Mouse (Mus musculus) brown adipose tissue, adult 24 weeks (tissue): ENCODE measurements around the gene Marc2. TPM values are rescaled to one million over a fixed set of nuclear protein-coding genes. Genes with fewer than 3 reads are reported as not detected.

Experiments
- H3K27ac ChIP-seq: fragments of 200-500 bp; replicated peaks from 2 replicates; pipeline ENCODE4 v1.5.1; 2012; ENCODE audit warnings: low read depth, mild to moderate bottlenecking, low read length
- H3K4me1 ChIP-seq: fragments of 200-500 bp; 2 replicates; pipeline ENCODE4 v1.6.1; 2012; ENCODE audit warnings: low read length, mixed read lengths; ENCODE audit not compliant: control insufficient read depth, insufficient read depth, insufficient read length
- H3K4me3 ChIP-seq: fragments of 200-500 bp; 2 replicates; pipeline ENCODE4 v1.5.1; 2012; ENCODE audit warnings: low read depth, mild to moderate bottlenecking, low read length, moderate library complexity; ENCODE audit not compliant: insufficient read depth
- polyA plus RNA-seq: library from polyadenylated mRNA; stranded (reverse); fragments of >200 nt; gene quantifications from 2 replicates; pipeline ENCODE4 v1.2.4, GENCODE M21; 2012; ENCODE audit not compliant: missing spikeins, insufficient read depth, insufficient read length

The Marc2 gene
- polyA plus RNA-seq, 1 experiment: 234 TPM

DNA sequence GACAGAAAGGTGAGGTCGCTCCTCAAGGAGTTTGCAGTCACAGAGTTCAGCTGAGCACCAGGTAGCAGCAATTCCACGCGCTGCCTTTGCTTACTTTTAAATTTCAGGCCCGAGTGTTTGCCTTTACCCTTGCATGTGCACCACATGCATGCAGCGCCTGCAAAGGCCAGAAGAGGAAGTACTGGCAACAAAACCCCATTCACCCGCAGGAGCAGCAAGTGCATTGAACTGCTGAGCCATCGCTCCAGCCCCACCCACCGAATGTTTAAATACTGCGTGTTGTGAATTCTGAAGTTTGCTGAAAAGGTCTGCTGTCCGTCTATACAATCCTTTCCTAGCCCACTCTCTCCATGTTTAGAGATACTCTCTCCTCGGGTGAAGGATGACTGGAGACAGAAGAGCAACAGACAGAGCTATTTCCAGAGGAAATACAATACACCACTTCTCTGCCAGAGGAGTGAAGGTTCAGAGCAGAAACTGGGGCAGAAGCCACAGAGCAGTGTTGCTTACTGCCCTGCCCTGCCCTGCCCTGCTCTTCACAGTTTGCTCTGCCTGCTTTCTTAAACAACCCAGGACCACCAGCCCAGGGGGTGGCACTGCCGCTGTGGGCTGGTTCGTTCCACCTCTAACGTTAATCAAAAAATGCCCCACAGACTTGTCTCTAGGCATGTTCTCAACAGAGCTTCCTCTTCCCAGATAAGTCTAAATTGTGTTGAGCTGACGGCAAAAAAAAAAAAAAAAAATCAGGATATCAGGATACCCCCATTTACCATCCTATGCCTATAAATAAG lies 38.4 kb downstream of the Marc2 start:
- H3K4me3 ChIP-seq: no peak overlapping the region; the same call in 1 of the 2 replicates
- H3K27ac ChIP-seq: peak overlapping the region; percentile 87

DNA sequence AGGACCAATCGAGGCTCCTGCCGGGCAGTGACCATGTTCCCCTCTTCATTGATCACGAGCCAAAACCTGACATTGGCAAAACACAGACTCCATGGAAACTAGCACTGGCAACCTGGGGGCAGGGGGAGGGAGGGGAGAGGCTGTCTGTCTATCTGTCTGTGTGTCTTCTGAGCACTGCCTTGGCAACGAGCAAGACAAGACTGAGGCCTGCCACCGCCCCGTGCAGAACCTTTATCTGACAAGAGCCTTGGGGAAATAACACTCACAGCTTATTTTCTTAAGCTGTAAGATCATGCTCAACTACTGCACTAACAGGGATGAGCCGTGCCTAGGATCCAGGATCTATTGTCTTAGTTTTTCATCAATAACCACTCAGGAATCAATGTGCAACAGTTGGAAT lies 39.1 kb downstream of the Marc2 start:
- no peak overlapping the region for H3K4me3 ChIP-seq
- H3K27ac ChIP-seq: no peak overlapping the region
- H3K4me1 ChIP-seq: peaks cover 21% of the 10 kb centered on the region

More for the DNA sequence above, 38.4 kb downstream of the Marc2 start:
- H3K4me1 ChIP-seq: peaks cover 21% of the 10 kb centered on the region

DNA sequence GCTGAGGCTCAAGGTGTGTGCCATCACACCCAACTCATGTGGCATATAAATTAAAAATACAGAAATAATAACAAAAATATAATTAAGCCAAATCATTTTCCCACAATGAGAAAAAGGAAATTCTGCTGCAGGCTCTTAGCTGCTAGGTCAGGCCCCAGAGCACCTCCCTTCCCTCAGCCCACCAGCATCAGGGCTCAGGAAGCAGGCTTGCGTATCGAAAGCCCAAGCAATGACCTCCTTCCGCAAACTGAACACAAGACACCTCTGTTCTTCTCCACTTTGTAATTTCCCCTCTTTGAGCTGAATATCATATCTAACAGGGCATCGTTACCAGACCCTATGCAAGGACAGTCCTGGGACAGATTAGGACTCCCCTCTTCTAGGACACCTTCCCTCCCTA lies 40.5 kb downstream of the Marc2 start:
- H3K27ac ChIP-seq: no peak overlapping the region
- no peak overlapping the region for H3K4me3 ChIP-seq
- H3K4me1 ChIP-seq: peaks cover 21% of the 10 kb centered on the region

DNA sequence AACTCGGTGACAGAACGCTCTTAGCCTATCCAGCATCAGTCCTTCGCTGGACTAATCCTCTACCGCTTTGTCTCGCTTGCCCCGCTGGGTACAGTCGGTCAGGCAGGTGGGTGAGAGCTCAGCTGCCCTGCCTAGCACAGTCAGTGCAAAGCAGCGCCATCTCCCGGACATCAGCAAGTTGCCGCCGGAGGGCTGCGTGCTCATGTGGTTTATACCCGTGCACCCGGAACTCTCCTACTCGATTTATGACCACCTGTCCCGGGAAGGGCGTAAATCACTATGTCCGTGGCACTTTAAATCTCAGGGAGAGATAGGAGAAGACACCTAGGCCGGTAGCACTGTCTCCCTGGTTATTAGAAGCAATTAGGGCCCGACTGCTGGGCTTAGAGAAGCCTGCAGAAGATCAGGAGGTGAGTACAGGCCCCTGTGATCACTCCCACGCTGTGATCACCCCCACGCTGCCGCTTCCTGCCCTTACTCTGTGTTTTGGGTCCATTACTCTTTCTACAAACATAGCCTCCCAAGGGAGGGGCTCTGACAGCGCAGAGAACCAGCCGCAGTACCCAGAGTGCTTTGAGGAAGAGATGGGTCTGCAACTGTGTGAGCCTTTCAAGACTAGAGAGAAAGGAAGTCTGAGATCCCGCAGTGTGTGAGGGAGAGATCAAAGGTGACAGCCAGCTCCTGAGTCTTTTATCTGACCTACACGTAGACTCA lies 52.9 kb downstream of the Marc2 start:
- no peaks in the 10 kb centered on the region for H3K4me1 ChIP-seq
- H3K27ac ChIP-seq: no peak overlapping the region
- no peak overlapping the region for H3K4me3 ChIP-seq

DNA sequence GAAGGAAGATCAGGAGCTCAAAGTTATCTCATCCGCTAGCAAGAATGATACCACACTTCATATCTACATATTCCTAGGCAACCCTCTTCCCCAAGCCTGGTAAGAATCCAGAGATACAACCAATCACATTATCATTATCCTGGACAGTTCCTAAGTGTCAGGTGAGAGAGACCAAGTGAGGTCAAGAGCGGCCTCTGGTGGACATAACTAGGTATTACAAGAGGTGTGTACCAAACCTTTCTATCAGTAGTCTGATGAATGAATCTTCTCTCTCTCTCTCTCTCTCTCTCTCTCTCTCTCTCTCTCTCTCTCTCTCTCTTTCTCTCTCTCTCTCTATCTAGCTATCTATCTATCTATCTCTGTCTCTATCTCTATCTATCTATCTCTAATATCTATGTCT lies 55.1 kb downstream of the Marc2 start:
- H3K4me1 ChIP-seq: no peaks in the 10 kb centered on the region
- H3K4me3 ChIP-seq: no peak overlapping the region
- H3K27ac ChIP-seq: no peak overlapping the region

DNA sequence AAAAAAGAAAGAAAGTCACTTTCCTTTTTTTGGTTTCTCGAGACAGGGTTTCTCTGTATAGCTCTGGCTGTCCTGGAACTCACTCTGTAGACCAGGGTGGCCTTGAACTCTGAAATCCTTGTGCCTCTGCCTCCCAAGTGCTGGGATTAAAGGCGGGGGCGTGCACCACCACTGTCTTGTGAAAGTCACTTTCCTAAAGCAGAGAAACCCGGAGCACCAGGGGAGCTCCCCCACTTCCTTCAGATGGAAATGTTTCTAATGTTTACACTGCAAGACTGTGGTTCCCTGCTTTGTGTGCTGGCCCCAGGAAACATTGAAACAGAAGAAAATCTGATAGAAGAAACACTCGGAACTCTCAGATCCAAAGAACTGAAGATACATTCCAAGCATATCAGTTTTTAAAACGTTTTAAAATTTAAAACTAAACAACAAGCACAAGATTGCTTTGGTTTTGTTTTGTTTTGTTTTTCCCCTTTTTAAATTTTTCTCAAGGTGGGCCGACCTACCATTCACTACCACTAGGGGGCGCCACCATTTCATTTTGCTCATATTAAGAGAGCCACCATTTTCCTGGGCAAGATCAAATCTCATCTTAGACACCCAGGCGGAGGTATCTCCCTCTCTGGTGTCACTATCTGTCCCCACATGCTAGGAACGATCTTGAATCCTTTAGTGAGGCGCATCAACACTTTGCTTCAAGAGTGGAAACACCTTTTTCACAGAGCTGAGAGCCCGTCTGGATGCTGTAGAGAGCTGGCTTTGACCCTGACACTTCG lies 59.7 kb downstream of the Marc2 start:
- H3K4me3 ChIP-seq: no peak overlapping the region
- no peak overlapping the region for H3K27ac ChIP-seq
- no peaks in the 10 kb centered on the region for H3K4me1 ChIP-seq

DNA sequence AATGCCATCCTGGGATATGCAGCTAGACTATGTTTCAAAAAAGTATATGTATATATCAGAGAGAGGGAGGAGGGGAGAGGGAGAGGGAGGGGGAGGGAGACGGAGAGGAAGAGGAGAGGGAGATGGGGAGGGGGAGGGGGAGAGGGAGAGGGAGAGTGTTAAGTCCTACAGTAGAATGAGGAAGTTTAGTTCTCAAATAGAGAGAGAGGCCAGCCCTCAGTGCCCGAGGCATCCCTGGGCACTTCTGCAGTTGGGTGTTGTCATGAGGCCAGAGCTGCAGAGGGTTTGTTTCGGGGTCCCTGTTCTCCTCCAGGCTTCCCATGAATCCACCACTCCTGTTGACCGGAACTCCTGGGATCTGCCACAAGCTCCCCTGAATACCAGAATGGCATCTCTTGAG lies 62.6 kb downstream of the Marc2 start:
- no peak overlapping the region for H3K4me3 ChIP-seq
- H3K27ac ChIP-seq: no peak overlapping the region
- H3K4me1 ChIP-seq: no peaks in the 10 kb centered on the region

DNA sequence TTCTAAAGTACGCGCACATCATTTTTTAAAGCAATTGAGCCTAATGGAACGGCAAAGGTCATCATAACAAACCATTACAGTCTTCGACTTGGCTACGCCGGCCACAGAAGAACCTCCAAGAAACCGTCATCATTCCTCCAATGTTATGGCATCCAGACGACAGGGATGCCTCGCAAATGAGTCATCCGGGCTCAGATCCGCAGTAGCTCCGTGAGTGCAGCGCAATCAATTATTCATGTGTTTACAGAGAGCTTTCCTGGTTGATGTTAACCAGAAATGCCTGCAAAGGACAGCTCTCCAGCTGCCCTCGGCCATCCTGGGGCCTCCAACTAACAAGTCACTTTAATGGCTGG lies 64.1 kb downstream of the Marc2 start:
- H3K4me1 ChIP-seq: no peaks in the 10 kb centered on the region
- no peak overlapping the region for H3K4me3 ChIP-seq
- H3K27ac ChIP-seq: no peak overlapping the region

DNA sequence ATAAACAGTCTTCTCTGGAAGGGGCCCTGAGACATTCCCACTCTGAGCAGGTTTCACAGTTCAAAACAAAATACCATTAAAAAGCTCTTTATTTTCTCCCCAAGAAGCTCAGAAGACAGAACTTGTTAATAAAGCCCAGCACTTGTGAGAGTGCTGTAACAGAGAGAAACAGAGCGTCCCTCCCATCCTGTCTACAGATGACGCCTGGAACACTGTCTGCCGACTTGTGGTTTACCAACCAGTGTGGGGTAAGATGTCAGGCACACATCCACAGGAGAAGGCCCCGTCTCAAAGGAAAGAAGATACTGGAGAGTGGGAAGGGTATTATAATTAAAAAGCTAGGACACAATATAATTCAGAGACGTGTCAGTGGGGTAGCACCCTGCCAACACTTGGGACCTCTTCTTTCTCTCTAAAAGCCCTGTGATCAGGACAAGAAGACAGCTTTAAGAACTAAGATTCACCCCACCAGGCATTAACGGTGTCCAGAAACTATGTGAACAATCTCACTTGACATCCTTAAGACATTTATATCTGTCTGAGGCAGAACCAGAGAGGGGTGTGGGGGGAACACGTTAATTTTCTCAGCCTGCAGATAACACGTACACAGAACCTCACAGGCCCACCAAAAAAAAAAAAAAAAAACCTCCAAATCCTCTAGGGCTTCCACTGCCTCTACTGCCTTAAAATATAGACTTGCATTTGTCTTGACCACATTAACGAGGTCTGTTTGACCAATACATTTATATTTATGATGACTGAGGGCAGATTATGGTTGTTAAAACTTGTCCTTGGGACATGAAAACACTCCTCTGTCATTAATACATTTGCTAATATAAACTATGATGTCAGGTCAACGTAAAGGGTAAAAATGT lies 64.7 kb downstream of the Marc2 start:
- H3K27ac ChIP-seq: no peak overlapping the region
- H3K4me1 ChIP-seq: no peaks in the 10 kb centered on the region
- no peak overlapping the region for H3K4me3 ChIP-seq

DNA sequence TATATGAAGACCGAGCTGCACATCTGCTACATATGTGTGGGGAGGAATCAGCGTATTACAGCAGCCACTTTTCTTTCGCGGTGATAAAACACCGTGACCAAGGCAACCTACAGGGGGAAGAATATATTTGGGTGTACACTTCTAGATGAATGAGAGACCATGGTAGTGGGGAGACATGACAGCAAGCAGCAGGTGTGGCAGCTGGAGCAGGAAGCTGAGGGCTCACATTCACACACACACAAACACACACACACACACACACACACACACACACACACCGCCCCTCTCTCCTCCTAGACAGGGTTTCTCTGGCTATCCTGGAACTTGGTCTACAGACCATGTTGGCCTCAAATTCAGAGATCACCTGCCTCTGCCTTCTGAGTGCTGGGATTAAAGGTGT lies 68.1 kb downstream of the Marc2 start:
- H3K4me1 ChIP-seq: no peaks in the 10 kb centered on the region
- no peak overlapping the region for H3K27ac ChIP-seq
- H3K4me3 ChIP-seq: no peak overlapping the region

DNA sequence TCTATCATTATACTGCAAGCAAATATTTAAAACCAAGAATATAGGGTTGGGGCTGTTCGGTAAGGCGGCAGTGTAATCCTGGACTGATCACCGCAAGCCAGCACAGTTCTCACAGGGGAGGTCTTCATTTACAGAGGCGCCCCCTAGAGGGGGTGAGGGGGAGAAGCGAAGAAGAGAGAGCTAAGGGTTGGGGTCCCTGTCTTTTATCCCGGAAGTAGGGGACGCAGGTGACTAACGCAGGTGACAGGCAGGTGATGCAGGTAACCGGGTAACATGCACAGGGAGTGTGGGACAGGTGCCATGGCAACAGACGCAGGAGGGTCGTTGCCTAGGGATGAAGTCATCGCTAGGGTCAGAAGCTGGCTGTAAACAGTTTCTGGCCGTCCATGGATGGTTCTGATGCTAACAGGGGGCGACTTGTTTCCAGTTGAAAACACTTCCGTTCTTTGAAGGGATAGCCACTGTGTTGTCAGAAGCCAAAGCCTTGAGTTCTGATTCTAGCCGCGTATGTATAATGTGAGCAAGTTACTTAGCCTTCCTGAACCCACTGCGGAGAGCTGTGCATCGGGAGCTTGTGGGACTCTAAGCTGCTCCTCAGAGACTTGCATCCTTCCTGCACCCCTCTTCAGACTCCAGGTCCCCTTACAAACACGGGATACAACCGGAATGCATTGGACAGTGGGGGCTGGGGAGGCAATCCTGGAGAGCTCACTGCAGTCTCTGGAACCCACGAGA lies 69.0 kb downstream of the Marc2 start:
- Histone ChIP-seq H3K27ac (no peak overlapping the region), H3K4me3 (no peak overlapping the region), H3K4me1 (no peaks in the 10 kb centered on the region)

DNA sequence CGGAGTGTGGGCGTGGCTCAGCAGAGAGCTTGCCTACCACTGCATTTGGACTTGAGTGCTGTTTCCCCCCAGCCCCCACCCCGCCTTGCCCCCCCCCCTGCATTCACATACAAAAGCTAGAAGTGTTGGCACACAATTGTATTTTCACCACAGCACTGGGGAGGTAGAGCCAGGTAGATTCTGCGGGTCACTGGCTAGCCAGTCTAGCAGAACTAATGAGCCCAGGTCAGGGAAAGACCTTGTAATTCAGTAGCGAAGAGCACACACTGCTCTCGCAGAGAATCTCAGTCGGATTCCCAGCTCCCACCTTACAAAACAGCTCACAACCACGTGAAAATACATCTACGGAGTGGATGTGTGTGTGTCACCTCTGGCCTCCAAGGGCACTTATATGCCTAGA lies 71.0 kb downstream of the Marc2 start:
- H3K4me1 ChIP-seq: peaks cover 6% of the 10 kb centered on the region; the same call in 1 of the 2 replicates
- H3K27ac ChIP-seq: no peak overlapping the region

DNA sequence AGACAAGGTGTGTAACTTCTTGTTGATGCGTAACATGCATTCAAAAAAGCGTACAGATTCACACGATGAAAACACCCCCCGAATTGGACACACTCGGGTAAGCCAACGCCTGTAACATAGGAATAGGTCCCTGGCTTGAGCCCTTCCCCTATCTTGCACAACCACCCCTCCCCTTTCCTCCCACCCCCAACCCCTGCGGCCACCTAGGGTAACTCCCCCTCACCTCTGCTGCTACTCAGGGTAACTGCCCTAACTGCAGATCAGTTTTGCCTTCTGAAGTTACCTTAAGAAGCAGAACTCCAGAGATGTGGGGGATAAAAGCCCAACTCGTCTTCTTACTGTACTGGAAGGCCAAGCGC lies 74.4 kb downstream of the Marc2 start:
- Histone ChIP-seq H3K27ac (no peak overlapping the region), H3K4me3 (no peak overlapping the region)

More for the DNA sequence above, 71.0 kb downstream of the Marc2 start:
- no peak overlapping the region for H3K4me3 ChIP-seq

DNA sequence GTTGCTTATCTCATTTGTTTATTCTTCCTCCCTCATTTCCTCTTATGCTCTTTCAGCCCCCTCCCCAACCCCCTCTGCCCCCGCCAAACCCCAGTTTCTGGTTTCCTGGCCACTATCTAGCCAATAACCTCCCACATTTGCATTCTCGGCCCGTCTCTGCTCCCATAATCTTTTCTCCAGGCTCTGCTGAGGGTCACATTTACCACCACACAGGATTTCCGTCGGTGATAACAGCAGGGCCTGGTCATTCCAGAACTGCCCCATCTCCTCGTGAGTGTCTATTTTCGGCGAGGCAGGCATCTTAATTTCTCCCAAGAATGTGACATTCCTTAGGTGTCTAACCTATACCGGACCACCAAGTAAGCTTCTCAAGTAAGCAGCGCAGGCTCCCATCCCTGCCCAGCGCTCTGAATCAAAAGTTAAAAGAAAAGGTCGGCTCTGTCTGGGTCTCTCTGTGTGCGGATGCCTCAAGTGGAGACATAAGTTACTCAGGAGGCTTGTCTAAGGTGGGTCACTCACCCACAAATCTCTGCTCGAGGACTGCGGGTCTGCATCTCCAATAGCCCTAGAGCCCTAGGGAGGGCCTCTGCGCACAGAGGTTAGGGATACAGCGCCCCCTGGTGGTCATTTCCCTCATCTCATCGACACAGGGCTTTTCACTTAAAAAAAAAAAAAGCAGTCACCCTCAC lies 74.9 kb downstream of the Marc2 start:
- Histone ChIP-seq H3K4me3 (peak overlapping the region; percentile 33; the same call in 1 of the 2 replicates), H3K27ac (peak overlapping the region; percentile 45), H3K4me1 (peaks cover 6% of the 10 kb centered on the region; the same call in 1 of the 2 replicates)

More for the DNA sequence above, 74.4 kb downstream of the Marc2 start:
- peaks cover 6% of the 10 kb centered on the region; the same call in 1 of the 2 replicates for H3K4me1 ChIP-seq
